Mouse (Mus musculus): Measurements from ENCODE around the gene Lmo2. TPM values are rescaled to one million over a fixed set of nuclear protein-coding genes. Genes with fewer than 3 reads are reported as not detected.

The Lmo2 gene
- polyA plus RNA-seq, 1 experiment, result 29.2 TPM

- no peaks in the 10 kb centered on the region for H3K27me3 ChIP-seq (ENCODE audit: control insufficient read depth, insufficient read depth, low read length)
- H3K4me1 ChIP-seq (ENCODE audit: control insufficient read depth, insufficient read depth, low read length), result peaks cover 9% of the 10 kb centered on the region; the same call in 1 of the 2 replicates
- TF ChIP-seq CTCF (IDR thresholded peaks at IDR 0.05; ENCODE audit: borderline replicate concordance, insufficient read depth, low read depth, low read length), result no peak
- TF ChIP-seq POLR2A (IDR thresholded peaks at IDR 0.05; ENCODE audit: borderline replicate concordance, insufficient read depth, low read length), result no peak
- 86% methylated on average over 3 of the region's 3 CpGs for WGBS
- H3K27ac ChIP-seq (ENCODE audit: insufficient read depth, low read length), result no peak overlapping the region
- DNase-seq, result no peak
- H3K4me3 ChIP-seq (replicated peaks; ENCODE audit: insufficient read depth, low read depth, low read length), result no peak overlapping the region
Measured at GRCm38 (mm10) chr2:104030381-104030780, 72.6 kb downstream of the Lmo2 start.

Other genes starting within 250 kb of the Lmo2 start
- gene Nat10, start 196.7 kb upstream of the Lmo2 start, polyA plus RNA-seq (2012; rRNA removed), result 41.4 and 46.1 TPM in 2 replicates
- gene Caprin1, start 160.3 kb upstream of the Lmo2 start, polyA plus RNA-seq (2012; rRNA removed), result 144 and 151 TPM in 2 replicates
- 65.7 and 70.8 TPM in 2 replicates for gene Fbxo3, start 69.7 kb downstream of the Lmo2 start, polyA plus RNA-seq (2012; rRNA removed)
- gene 4931422A03Rik, start 70.4 kb downstream of the Lmo2 start, polyA plus RNA-seq (2012; rRNA removed), result not detected in 2 replicates
- gene Gm10912, start 107.8 kb downstream of the Lmo2 start, polyA plus RNA-seq (2012; rRNA removed), result 0.22 and 0.33 TPM in 2 replicates
- gene Gm10799, start 110.6 kb downstream of the Lmo2 start, polyA plus RNA-seq (2012; rRNA removed), result not detected in 2 replicates
- 10.6 and 11.4 TPM in 2 replicates for gene Cd59b, start 111.9 kb downstream of the Lmo2 start, polyA plus RNA-seq (2012; rRNA removed)
- gene Cd59a, start 137.8 kb downstream of the Lmo2 start, polyA plus RNA-seq (2012; rRNA removed), result 37.0 and 42.4 TPM in 2 replicates
- gene A930018P22Rik, start 164.8 kb downstream of the Lmo2 start, polyA plus RNA-seq (2012; rRNA removed), result 0.18 TPM in 1 of 2 replicates, not detected in the other